ENCODE assay signal across 18 mouse cellular contexts in genomic region chr13:40361288-40361687, GRCm38 (mm10). TPM values are rescaled to one million over a fixed set of nuclear protein-coding genes. Genes with fewer than 3 reads are reported as not detected.
DNase-seq lines count a peak whose midpoint lies in the region; ATAC-seq lines count a peak whose summit lies in the region.
"Had no signal": no experiment of that assay in that cellular context is flagged by ENCODE, and none has a peak within 500 bp of the region (broad histone marks: within the 10 kb centered on the region; RNA-seq: fewer than 3 reads in every experiment).

Gene Ofcc1, minus strand, starts transcription at chr13:40361450.

- no peaks in the 10 kb centered on the region for H3K9me3 ChIP-seq in heart, embryonic 10.5 days
- H3K9me3 ChIP-seq in limb, embryonic 13.5 days, result no peaks in the 10 kb centered on the region
- H3K9me3 ChIP-seq: forebrain, embryonic 10.5 days; heart, embryonic 15.5 days; kidney, embryonic 15.5 days; liver, embryonic 13.5 days had no signal

- ATAC-seq in CD4-positive, CD25-positive, alpha-beta regulatory T cell, adult 4 months, result no peak
- ATAC-seq in limb, embryonic 13.5 days (ENCODE audit: low FRiP score, low read depth), result 0 out of 2 replicates have a peak, but pooled peaks have one; percentile 28
- ATAC-seq: activated CD4-positive, CD25-positive, alpha-beta regulatory T cell, adult 4 months had no signal

- intact Hi-C loops in heart, postnatal 36 days (cut with DNase I), result no loop called here
- intact Hi-C loops in left cerebral cortex, postnatal 4 days (cut with DNase I), result no loop called here

- H3K4me1 ChIP-seq in heart, embryonic 10.5 days, result peaks cover 12% of the 10 kb centered on the region
- peaks cover 10% of the 10 kb centered on the region for H3K4me1 ChIP-seq in limb, embryonic 13.5 days
- H3K4me1 ChIP-seq: liver, embryonic 13.5 days; megakaryocyte, embryonic 14.5 days had no signal

- H3K36me3 ChIP-seq in heart, embryonic 10.5 days, result no peaks in the 10 kb centered on the region
- no peaks in the 10 kb centered on the region for H3K36me3 ChIP-seq in limb, embryonic 13.5 days
- H3K36me3 ChIP-seq: forebrain, embryonic 10.5 days; G1E; heart, embryonic 15.5 days; kidney, embryonic 15.5 days; liver, embryonic 13.5 days had no signal

- H3K9ac ChIP-seq in limb, embryonic 13.5 days, result no peak within 1 kb of the TSS
- H3K9ac ChIP-seq: heart, embryonic 15.5 days; kidney, embryonic 15.5 days; liver, embryonic 13.5 days had no signal

- no peak within 1 kb of the TSS for H3K4me3 ChIP-seq in heart, embryonic 10.5 days
- no peak within 1 kb of the TSS for H3K4me3 ChIP-seq in limb, embryonic 13.5 days
- H3K4me3 ChIP-seq: forebrain, embryonic 10.5 days; heart, embryonic 15.5 days; kidney, embryonic 15.5 days; left cerebral cortex, adult 2 months; liver, embryonic 13.5 days; megakaryocyte, embryonic 14.5 days had no signal

- no peaks in the 10 kb centered on the region for H3K27me3 ChIP-seq in heart, embryonic 10.5 days (ENCODE audit: insufficient read depth, poor library complexity, severe bottlenecking)
- H3K27me3 ChIP-seq in limb, embryonic 13.5 days, result no peaks in the 10 kb centered on the region
- H3K27me3 ChIP-seq: heart, embryonic 15.5 days; kidney, embryonic 15.5 days; liver, embryonic 13.5 days; megakaryocyte, embryonic 14.5 days had no signal

- DNase-seq in CD4-positive, CD25-positive, alpha-beta regulatory T cell, adult 2 months (ENCODE audit: low read depth, low spot score), result peak; percentile 3
- DNase-seq in heart, embryonic 10.5 days (ENCODE audit: low spot score), result no peak
- DNase-seq in heart, postnatal 36 days, result no peak
- DNase-seq in left cerebral cortex, postnatal 4 days, result peak; percentile 38
- DNase-seq in left cerebral cortex, adult 18-20 months (ENCODE audit: low spot score in 2 of 2), result no peak
- no peak for DNase-seq in layer of hippocampus, postnatal 14 days (ENCODE audit: low spot score in 2 of 2)
- DNase-seq: liver, embryonic 13.5 days had no signal

- H3K27ac ChIP-seq in heart, embryonic 10.5 days, result peak within 1 kb of the TSS; percentile 72
- H3K27ac ChIP-seq in limb, embryonic 13.5 days, result no peak within 1 kb of the TSS
- H3K27ac ChIP-seq: forebrain, embryonic 10.5 days; heart, embryonic 15.5 days; kidney, embryonic 15.5 days; left cerebral cortex, adult 2 months; liver, embryonic 13.5 days had no signal

- no peak within 1 kb of the TSS for H3K4me2 ChIP-seq in limb, embryonic 13.5 days (replicated peaks)
- H3K4me2 ChIP-seq: heart, embryonic 15.5 days; kidney, embryonic 15.5 days; liver, embryonic 13.5 days had no signal

- WGBS in heart, embryonic 10.5 days, result 42% methylated on average over 3 of the region's 3 CpGs
- 37% methylated on average over 3 of the region's 3 CpGs for WGBS in limb, embryonic 13.5 days

RNA-seq across cellular contexts. Expression of gene Ofcc1, which starts in this region (rescaled TPM):
- not detected for polyA plus RNA-seq in CD4-positive, CD25-positive, alpha-beta regulatory T cell, adult 4 months (2017; shearing (Covaris generic))
- polyA plus RNA-seq in heart, embryonic 10.5 days (2016; fragmentation: Nextera tagmentation; extraction: Ambion mirVana), result 0.11 TPM in 1 of 2 replicates, not detected in the other
- total RNA-seq in heart, postnatal 36 days (2021), result not detected
- not detected for total RNA-seq in left cerebral cortex, postnatal 4 days (2021)
- not detected for total RNA-seq in left cerebral cortex, adult 18-20 months (2021)
- polyA plus RNA-seq in limb, embryonic 13.5 days (2015; fragmentation: Nextera tagmentation; extraction: Ambion mirVana), result not detected in 2 replicates
- total RNA-seq in layer of hippocampus, postnatal 14 days (2021), result not detected
- total RNA-seq: gastrocnemius, adult 18-20 months; left cerebral cortex, adult 2 months had no signal
- polyA plus RNA-seq: activated CD4-positive, CD25-positive, alpha-beta regulatory T cell, adult 4 months; forebrain, embryonic 10.5 days; G1E; heart, embryonic 15.5 days; kidney, embryonic 15.5 days; liver, embryonic 13.5 days; small intestine, adult 2 months had no signal

Comparison
In these comparisons a context has a peak if more than half of its experiments do, and no peak if none do; other contexts are left out.
1. Peak in DNase-seq in left cerebral cortex, postnatal 4 days; RNA of the gene not detected or under 1 TPM.
2. Peak in ATAC-seq in limb, embryonic 13.5 days; RNA of the gene not detected or under 1 TPM.